Mouse (Mus musculus) small intestine, adult 2 months (tissue): ENCODE measurements at regions not wholly inside any gene's neighbourhood (a gene's known extent, or its start where the extent isn't known, plus 50 kb on each side); places are given as distances from the start of the nearest gene placed in this dataset.

ENCODE experiments used
- H3K27ac ChIP-seq: fragments of 200-500 bp; 2 replicates; pipeline ENCODE4 v1.5.1; 2012; ENCODE audit warnings: low read depth, low read length, control low read depth, inconsistent platforms; ENCODE audit not compliant: insufficient read depth
- H3K27me3 ChIP-seq: fragments of 200-500 bp; 2 replicates; pipeline ENCODE4 v1.6.1; 2012; ENCODE audit warnings: mild to moderate bottlenecking, moderate library complexity, low read length, inconsistent platforms; ENCODE audit not compliant: control insufficient read depth, insufficient read depth
- H3K36me3 ChIP-seq: fragments of 200-500 bp; 2 replicates; pipeline ENCODE4 v1.6.1; 2012; ENCODE audit warnings: mild to moderate bottlenecking, low read length, control low read depth, inconsistent platforms; ENCODE audit not compliant: control insufficient read depth, insufficient read depth
- H3K4me1 ChIP-seq: fragments of 200-500 bp; 2 replicates; pipeline ENCODE4 v1.6.1; 2012; ENCODE audit warnings: low read length, inconsistent platforms, mixed read lengths; ENCODE audit not compliant: control insufficient read depth, insufficient read depth, insufficient read length
- H3K4me3 ChIP-seq: fragments of 200-500 bp; 2 replicates; pipeline ENCODE4 v1.5.1; 2012; ENCODE audit warnings: low read depth, mild to moderate bottlenecking, control low read depth, inconsistent platforms, low read length, moderate library complexity
- CTCF ChIP-seq: fragments of 200-500 bp; IDR thresholded peaks from 2 replicates; pipeline ENCODE4 v1.5.1; 2012; ENCODE audit warnings: low read depth, mild to moderate bottlenecking, control low read depth, inconsistent platforms, low read length, moderate library complexity, mixed read lengths; ENCODE audit not compliant: insufficient replicate concordance, insufficient read length; ENCODE audit errors: extremely low read depth
- POLR2A ChIP-seq: fragments of 200-500 bp; IDR thresholded peaks from 2 replicates; pipeline ENCODE4 v1.6.1; 2012; ENCODE audit warnings: low read depth, mild to moderate bottlenecking, control low read depth, inconsistent platforms, low read length, moderate library complexity
- WGBS: fragments of 180-500 bp; shearing (Covaris S2); methylation state at CpG from one replicate; pipeline ENCODE4 v1.1.7; 2018; 5-methylcytosine and 5-hydroxymethylcytosine counted together

GRCm38 (mm10) chr10:91548071-91548470, 367.0 kb upstream of the Tmpo start:
- H3K36me3 ChIP-seq, result no peaks in the 10 kb centered on the region
- H3K27me3 ChIP-seq, result no peaks in the 10 kb centered on the region
- no peak for TF ChIP-seq CTCF
- TF ChIP-seq POLR2A, result no peak
- 52% methylated on average over 4 of the region's 4 CpGs for WGBS
- H3K4me1 ChIP-seq, result no peaks in the 10 kb centered on the region
- H3K27ac ChIP-seq, result no peak overlapping the region
- H3K4me3 ChIP-seq, result no peak overlapping the region

GRCm38 (mm10) chr10:91546140-91546539, 365.0 kb upstream of the Tmpo start:
- WGBS, result 49% methylated on average over 9 of the region's 9 CpGs
- no peak for TF ChIP-seq CTCF
- TF ChIP-seq POLR2A, result no peak
- no peak overlapping the region for H3K4me3 ChIP-seq
- no peaks in the 10 kb centered on the region for H3K36me3 ChIP-seq
- H3K4me1 ChIP-seq, result no peaks in the 10 kb centered on the region
- no peaks in the 10 kb centered on the region for H3K27me3 ChIP-seq
- no peak overlapping the region for H3K27ac ChIP-seq

- Histone ChIP-seq H3K27me3 (no peaks in the 10 kb centered on the region), H3K27ac (no peak overlapping the region), H3K4me3 (no peak overlapping the region), H3K36me3 (no peaks in the 10 kb centered on the region), H3K4me1 (no peaks in the 10 kb centered on the region)
- TF ChIP-seq POLR2A, result no peak
- no peak for TF ChIP-seq CTCF
- WGBS, result 92% methylated on average over 3 of the region's 3 CpGs
These were observed 364.3 kb upstream of the Tmpo start for GRCm38 (mm10) chr10:91545421-91545820.

GRCm38 (mm10) chr10:91543167-91543918, 362.2 kb upstream of the Tmpo start:
- H3K27ac ChIP-seq, result no peak overlapping the region
- WGBS, result 41% methylated on average over 3 of the region's 3 CpGs
- TF ChIP-seq CTCF (no peak), POLR2A (no peak)
- H3K4me1 ChIP-seq, result no peaks in the 10 kb centered on the region
- H3K4me3 ChIP-seq, result no peak overlapping the region
- H3K27me3 ChIP-seq, result no peaks in the 10 kb centered on the region
- H3K36me3 ChIP-seq, result no peaks in the 10 kb centered on the region

GRCm38 (mm10) chr10:91542201-91542604, 361.1 kb upstream of the Tmpo start:
- 36% methylated on average over 9 of the region's 9 CpGs for WGBS
- no peak overlapping the region for H3K27ac ChIP-seq
- no peak for TF ChIP-seq CTCF
- TF ChIP-seq POLR2A, result no peak
- H3K27me3 ChIP-seq, result no peaks in the 10 kb centered on the region
- no peaks in the 10 kb centered on the region for H3K4me1 ChIP-seq
- no peak overlapping the region for H3K4me3 ChIP-seq
- no peaks in the 10 kb centered on the region for H3K36me3 ChIP-seq

GRCm38 (mm10) chr10:91537241-91537640, 356.1 kb upstream of the Tmpo start:
- Histone ChIP-seq H3K27ac (no peak overlapping the region), H3K27me3 (no peaks in the 10 kb centered on the region), H3K4me3 (no peak overlapping the region), H3K36me3 (no peaks in the 10 kb centered on the region), H3K4me1 (no peaks in the 10 kb centered on the region)
- WGBS, result 47% methylated on average over 8 of the region's 8 CpGs
- TF ChIP-seq CTCF (no peak), POLR2A (no peak)

- Histone ChIP-seq H3K4me3 (no peak overlapping the region), H3K27me3 (no peaks in the 10 kb centered on the region), H3K36me3 (no peaks in the 10 kb centered on the region), H3K27ac (no peak overlapping the region), H3K4me1 (no peaks in the 10 kb centered on the region)
- TF ChIP-seq POLR2A, result no peak
- no peak for TF ChIP-seq CTCF
- WGBS, result 79% methylated on average over 2 of the region's 2 CpGs
These were observed 354.3 kb upstream of the Tmpo start for GRCm38 (mm10) chr10:91535392-91535791.

- no peak for TF ChIP-seq CTCF
- no peak for TF ChIP-seq POLR2A
- H3K27ac ChIP-seq, result no peak overlapping the region
- H3K4me3 ChIP-seq, result no peak overlapping the region
- H3K4me1 ChIP-seq, result no peaks in the 10 kb centered on the region
- H3K36me3 ChIP-seq, result no peaks in the 10 kb centered on the region
- no peaks in the 10 kb centered on the region for H3K27me3 ChIP-seq
- 75% methylated on average over 2 of the region's 2 CpGs for WGBS
These were observed 347.2 kb upstream of the Tmpo start for GRCm38 (mm10) chr10:91528305-91528704.
